Mouse (Mus musculus): ENCODE measurements at regions not wholly inside any gene's neighbourhood (a gene's known extent, or its start where the extent isn't known, plus 50 kb on each side); places are given as distances from the start of the nearest gene placed in this dataset.

GRCm38 (mm10) chr13:39769228-39769627 lies 592.0 kb downstream of the Ofcc1 start:
- H3K9me3 ChIP-seq = no peaks in the 10 kb centered on the region
- H3K4me1 ChIP-seq (replicated peaks) = no peaks in the 10 kb centered on the region
- no peak overlapping the region for H3K27ac ChIP-seq (replicated peaks)
- 69% methylated on average over 4 of the region's 4 CpGs for WGBS
- no peak overlapping the region for H3K4me3 ChIP-seq
- no peak overlapping the region for H3K4me2 ChIP-seq
- ATAC-seq (ENCODE audit: low read depth) = no peak
- H3K27me3 ChIP-seq = no peaks in the 10 kb centered on the region
- no peak overlapping the region for H3K9ac ChIP-seq
- H3K36me3 ChIP-seq = no peaks in the 10 kb centered on the region

DNA sequence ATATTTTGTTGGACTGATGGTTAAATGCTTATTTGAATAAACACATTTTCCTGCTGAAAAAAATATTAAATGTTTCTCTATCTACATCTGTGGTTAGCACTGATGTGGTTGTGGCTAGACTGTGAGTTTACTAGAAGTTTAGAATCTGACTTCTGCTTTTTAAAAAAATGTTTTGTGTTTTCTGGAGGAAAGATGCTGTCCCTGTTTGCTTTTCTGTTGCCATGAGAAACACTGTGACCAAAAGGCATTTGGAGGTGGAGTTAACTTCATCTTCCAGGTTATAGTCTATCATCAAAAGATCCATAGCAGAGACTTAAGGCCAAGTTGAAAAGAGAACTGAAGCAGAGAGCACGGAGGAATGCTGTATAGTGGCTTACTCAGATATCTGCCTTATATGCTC lies 594.4 kb downstream of the Ofcc1 start:
- H3K36me3 ChIP-seq = no peaks in the 10 kb centered on the region
- no peak for ATAC-seq (ENCODE audit: low read depth)
- no peaks in the 10 kb centered on the region; the same call in 1 of the 2 replicates for H3K27me3 ChIP-seq
- no peaks in the 10 kb centered on the region for H3K9me3 ChIP-seq
- no peak overlapping the region for H3K9ac ChIP-seq
- no peak overlapping the region for H3K4me3 ChIP-seq
- no peaks in the 10 kb centered on the region for H3K4me1 ChIP-seq (replicated peaks)
- WGBS = 97% methylated on average over 1 of the region's 1 CpGs
- H3K4me2 ChIP-seq = no peak overlapping the region
- H3K27ac ChIP-seq (replicated peaks) = no peak overlapping the region

All from neural tube, embryonic 13.5 days (tissue).